Mouse (Mus musculus) forebrain, postnatal 0 days (tissue): ENCODE results near the gene Lsm7. TPM values are rescaled to one million over a fixed set of nuclear protein-coding genes. Genes with fewer than 3 reads are reported as not detected.

Experiments
- ATAC-seq: fragments of 200-750 bp; cut with Nextera tagmentation; 2 replicates; pipeline ENCODE4 v1.8.0; 2017; ENCODE audit warnings: mild to moderate bottlenecking, moderate library complexity
- DNase-seq: peaks from one replicate; pipeline ENCODE4 v3.0.0-alpha.2; 2015
- H3K27ac ChIP-seq: fragments of 300-500 bp; sonication (generic); 2 replicates; pipeline ENCODE4 v1.5.1; 2014; ENCODE audit warnings: low read depth, mild to moderate bottlenecking, antibody characterized with exemption, low read length, moderate library complexity, mixed read lengths
- H3K27me3 ChIP-seq: fragments of 300-500 bp; sonication (generic); 2 replicates; pipeline ENCODE4 v1.6.1; 2014; ENCODE audit warnings: mild to moderate bottlenecking, low read length, mixed read lengths; ENCODE audit not compliant: insufficient read depth
- H3K36me3 ChIP-seq: fragments of 300-500 bp; sonication (generic); 2 replicates; pipeline ENCODE4 v1.6.1; 2014; ENCODE audit warnings: mild to moderate bottlenecking, moderate library complexity; ENCODE audit not compliant: insufficient read depth
- H3K4me1 ChIP-seq: fragments of 300-500 bp; sonication (generic); 2 replicates; pipeline ENCODE4 v1.6.1; 2014; ENCODE audit warnings: antibody characterized with exemption; ENCODE audit not compliant: insufficient read depth
- H3K4me2 ChIP-seq: fragments of 300-500 bp; sonication (generic); 2 replicates; pipeline ENCODE4 v1.6.1; 2014; ENCODE audit warnings: low read depth, mild to moderate bottlenecking, moderate library complexity
- H3K4me3 ChIP-seq: fragments of 300-500 bp; sonication (generic); 2 replicates; pipeline ENCODE4 v1.5.1; 2014; ENCODE audit warnings: low read depth, low read length, mixed read lengths
- H3K9ac ChIP-seq: fragments of 300-500 bp; sonication (generic); 2 replicates; pipeline ENCODE4 v1.6.1; 2014; ENCODE audit warnings: mild to moderate bottlenecking
- H3K9me3 ChIP-seq: fragments of 300-500 bp; sonication (generic); 2 replicates; pipeline ENCODE4 v1.6.1; 2016; ENCODE audit warnings: low read length
- CTCF ChIP-seq: sonication (generic); IDR thresholded peaks from 2 replicates; pipeline ENCODE4 v1.5.1; 2016; ENCODE audit warnings: antibody characterized with exemption, control low read depth, low read depth
- WGBS: fragments of 180-500 bp; shearing (Covaris S2); extraction: QIAGEN DNeasy Blood & Tissue Kit; methylation state at CpG from one replicate; pipeline ENCODE4 v1.1.7; 2014; 5-methylcytosine and 5-hydroxymethylcytosine counted together
- polyA plus RNA-seq: library from polyadenylated mRNA; unstranded; fragments of >200 nt; fragmentation: Nextera tagmentation; extraction: Ambion mirVana; gene quantifications from 2 replicates; pipeline ENCODE4 v1.2.1, GENCODE M21; 2015
- total RNA-seq: library from RNA; depleted of rRNA; stranded (reverse); fragments of >200 nt; gene quantifications from 2 replicates; pipeline ENCODE4 v1.2.3, GENCODE M21; 2014

Lsm7 gene
- total and polyA plus RNA-seq, 2 experiments from 2014 or later, result 158 to 306 TPM

DNA sequence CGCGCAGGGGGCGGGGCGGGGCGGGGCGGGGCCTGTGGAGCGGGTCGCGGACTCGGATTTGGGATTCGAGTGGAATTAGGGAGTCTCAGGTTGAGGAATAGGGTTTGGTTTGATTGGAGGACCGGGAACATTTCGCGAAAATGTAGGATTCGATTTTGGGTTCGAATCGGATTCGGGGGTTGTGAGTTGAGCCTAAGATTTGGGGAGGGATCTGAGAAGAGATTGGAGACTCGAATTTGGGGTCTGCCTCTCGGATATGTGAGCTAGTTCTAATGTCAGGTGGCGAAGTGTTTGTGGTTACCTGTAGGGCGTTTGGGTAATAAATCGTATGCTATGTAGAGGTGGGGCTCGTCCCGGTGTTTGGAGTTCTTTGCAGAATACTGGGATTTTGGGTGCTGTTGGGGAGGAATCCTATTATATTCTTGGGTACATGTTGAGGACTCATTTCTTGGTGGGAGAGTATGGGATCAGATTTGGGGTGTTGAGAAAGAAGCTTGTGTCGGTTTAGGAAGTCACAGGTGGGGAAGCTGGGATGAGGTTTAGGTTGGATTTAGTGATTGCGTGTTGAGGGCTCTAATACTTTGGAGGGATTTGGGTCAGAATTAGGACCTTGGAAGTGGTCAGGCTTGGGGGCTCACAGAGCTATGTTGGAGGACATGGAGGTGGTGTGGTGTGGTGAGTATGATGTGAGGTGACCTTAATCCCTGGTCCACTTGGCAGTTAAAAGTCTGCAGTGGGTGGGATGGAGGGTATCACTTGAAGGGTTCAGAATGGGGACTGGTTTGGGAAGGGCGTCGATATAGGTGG, 27.7 kb downstream of the Lsm7 start:
- peak overlapping the region; percentile 83 for H3K4me3 ChIP-seq
- TF ChIP-seq CTCF, result no peak
- ATAC-seq (no peak), DNase-seq (no peak)
- H3K9ac ChIP-seq, result peak overlapping the region; percentile 88
- H3K36me3 ChIP-seq, result peaks cover 21% of the 10 kb centered on the region
- H3K4me2 ChIP-seq, result peak overlapping the region; percentile 60
- no peaks in the 10 kb centered on the region for H3K27me3 ChIP-seq
- no peaks in the 10 kb centered on the region for H3K9me3 ChIP-seq
- H3K4me1 ChIP-seq, result no peaks in the 10 kb centered on the region
- WGBS, result 8% methylated on average over 27 of the region's 29 CpGs
- H3K27ac ChIP-seq, result peak overlapping the region; percentile 89

GRCm38 (mm10) chr10:80826151-80827062, 28.6 kb downstream of the Lsm7 start, which contains the start of gene Oaz1:
Gene Oaz1, plus strand, starts transcription at chr10:80826656.
- H3K9me3 ChIP-seq, result no peaks in the 10 kb centered on the region
- TF ChIP-seq CTCF, result peak; percentile 24; the same call in 1 of the 2 replicates
- DNase-seq, result peak; percentile 100
- WGBS, result 2% methylated on average over 80 of the region's 82 CpGs
- H3K27me3 ChIP-seq, result no peaks in the 10 kb centered on the region
- H3K4me3 ChIP-seq, result peak within 1 kb of the TSS; percentile 83
- peak; percentile 98 for ATAC-seq
- no peaks in the 10 kb centered on the region for H3K4me1 ChIP-seq
- peaks cover 21% of the 10 kb centered on the region for H3K36me3 ChIP-seq
- H3K27ac ChIP-seq, result peak within 1 kb of the TSS; percentile 89
- peak within 1 kb of the TSS; percentile 63 for H3K4me2 ChIP-seq
- peak within 1 kb of the TSS; percentile 88 for H3K9ac ChIP-seq

- no peak overlapping the region for H3K4me3 ChIP-seq
- ATAC-seq, result no peak
- 74% methylated on average over 2 of the region's 2 CpGs for WGBS
Observed at GRCm38 (mm10) chr10:80824827-80825226, 30.2 kb downstream of the Lsm7 start.

GRCm38 (mm10) chr10:80823847-80824643, 31.0 kb downstream of the Lsm7 start:
- Histone ChIP-seq H3K4me1 (no peaks in the 10 kb centered on the region), H3K4me2 (no peak overlapping the region), H3K27ac (no peak overlapping the region), H3K36me3 (peaks cover under 1% of the 10 kb centered on the region; the same call in 1 of the 2 replicates), H3K27me3 (no peaks in the 10 kb centered on the region), H3K9ac (no peak overlapping the region), H3K9me3 (no peaks in the 10 kb centered on the region), H3K4me3 (no peak overlapping the region)
- no peak for ATAC-seq
- 66% methylated on average over 8 of the region's 8 CpGs for WGBS
- no peak for TF ChIP-seq CTCF
- no peak for DNase-seq

More at GRCm38 (mm10) chr10:80824827-80825226, 30.2 kb downstream of the Lsm7 start:
- no peak for DNase-seq
- Histone ChIP-seq H3K9me3 (no peaks in the 10 kb centered on the region), H3K9ac (no peak overlapping the region), H3K27me3 (no peaks in the 10 kb centered on the region), H3K36me3 (peaks cover 9% of the 10 kb centered on the region), H3K27ac (no peak overlapping the region), H3K4me2 (no peak overlapping the region), H3K4me1 (no peaks in the 10 kb centered on the region)
- no peak for TF ChIP-seq CTCF

DNA sequence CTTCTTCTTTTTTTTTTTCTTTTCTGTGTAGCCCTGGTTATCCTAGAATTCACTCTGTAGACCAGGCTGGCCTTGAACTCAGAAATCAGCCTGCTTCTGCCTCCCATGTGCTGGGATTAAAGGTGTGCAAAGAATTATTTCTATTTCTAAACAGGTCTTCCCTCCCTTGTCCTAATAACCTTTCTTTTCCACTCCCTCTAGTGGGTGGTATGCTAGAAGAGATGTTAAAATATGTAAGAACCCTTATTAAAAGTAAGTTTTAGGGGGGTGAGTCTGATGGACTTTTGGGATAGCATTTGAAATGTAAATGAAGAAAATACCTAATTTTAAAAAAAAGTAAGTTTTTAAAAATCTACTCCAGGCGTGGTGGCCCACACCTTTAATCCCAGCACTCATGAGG, 31.7 kb downstream of the Lsm7 start:
- H3K4me3 ChIP-seq, result no peak overlapping the region
- no peak overlapping the region for H3K9ac ChIP-seq
- WGBS, result 78% methylated on average over 1 of the region's 1 CpGs
- H3K36me3 ChIP-seq, result no peaks in the 10 kb centered on the region
- H3K9me3 ChIP-seq, result no peaks in the 10 kb centered on the region
- H3K27ac ChIP-seq, result no peak overlapping the region
- TF ChIP-seq CTCF, result no peak
- ATAC-seq, result no peak
- no peak overlapping the region for H3K4me2 ChIP-seq
- no peaks in the 10 kb centered on the region for H3K4me1 ChIP-seq
- H3K27me3 ChIP-seq, result no peaks in the 10 kb centered on the region
- no peak for DNase-seq

DNA sequence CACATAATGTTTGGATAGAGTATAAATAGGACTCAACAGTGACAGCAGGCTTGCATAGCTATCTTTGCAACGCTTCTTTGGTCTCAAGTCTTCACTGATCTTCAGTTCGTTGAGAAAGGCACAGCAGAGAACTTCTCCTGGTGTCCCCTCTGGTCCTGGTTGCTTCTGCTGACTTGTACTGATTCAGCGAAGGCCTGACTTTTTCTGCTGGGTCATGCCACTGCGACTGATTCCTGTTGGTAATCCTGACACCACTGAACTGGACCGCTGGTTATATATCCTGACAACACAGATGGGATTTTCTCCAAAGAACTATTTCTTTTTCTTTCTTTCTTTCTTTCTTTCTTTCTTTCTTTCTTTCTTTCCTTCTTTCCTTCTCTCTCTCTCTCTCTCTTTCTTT, 32.5 kb downstream of the Lsm7 start:
- Histone ChIP-seq H3K4me3 (no peak overlapping the region), H3K36me3 (no peaks in the 10 kb centered on the region), H3K4me2 (no peak overlapping the region), H3K4me1 (no peaks in the 10 kb centered on the region), H3K27ac (no peak overlapping the region), H3K9me3 (no peaks in the 10 kb centered on the region), H3K9ac (no peak overlapping the region), H3K27me3 (no peaks in the 10 kb centered on the region)
- ATAC-seq (no peak), DNase-seq (no peak)
- WGBS, result 88% methylated on average over 5 of the region's 5 CpGs
- no peak for TF ChIP-seq CTCF
